26 mouse cellular contexts compared by ENCODE assay signal in the genomic region with DNA sequence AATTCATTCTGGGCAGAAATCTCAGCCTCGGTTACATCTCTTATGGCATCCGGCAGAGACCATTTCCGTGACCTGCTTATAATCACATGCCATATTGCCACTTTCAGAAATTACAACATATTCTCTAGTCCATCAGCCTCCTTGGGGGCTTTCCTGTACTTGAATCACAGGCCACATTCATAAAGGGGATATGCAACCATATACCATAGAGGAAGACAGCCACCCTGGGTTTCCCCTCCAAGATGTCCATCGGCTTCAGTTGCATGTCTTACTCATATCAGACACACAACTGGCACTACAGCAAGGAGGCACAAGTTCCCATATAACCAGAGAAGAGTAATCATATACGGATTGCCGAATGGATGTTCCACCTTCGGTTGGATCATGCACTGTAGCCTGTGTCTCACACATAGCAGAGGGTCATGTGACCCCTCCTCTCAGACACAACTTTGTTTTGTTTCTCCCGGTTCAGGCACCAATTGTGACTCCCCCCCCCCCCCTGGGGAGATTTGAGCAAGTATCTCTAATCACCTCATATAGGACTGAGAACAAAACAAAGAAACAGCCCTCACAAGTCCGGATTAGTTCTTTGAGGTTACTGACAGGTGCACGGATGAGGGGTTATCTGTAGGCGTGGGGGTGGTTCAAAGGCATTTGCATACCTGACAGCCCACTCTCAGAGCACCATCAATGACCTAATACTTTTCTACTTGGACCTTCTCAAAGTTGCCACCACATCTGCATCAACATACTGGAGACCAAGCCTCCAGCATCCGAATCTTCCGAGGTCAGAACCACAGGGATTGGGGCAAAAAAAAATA. TPM values are rescaled to one million over a fixed set of nuclear protein-coding genes. Genes with fewer than 3 reads are reported as not detected.
DNase-seq lines count a peak whose midpoint lies in the region; ATAC-seq lines count a peak whose summit lies in the region.
"Had no signal": no experiment of that assay in that cellular context is flagged by ENCODE, and none has a peak within 500 bp of the region (broad histone marks: within the 10 kb centered on the region; RNA-seq: fewer than 3 reads in every experiment).

No protein-coding gene starts in this region.

- H3K27me3 ChIP-seq in midbrain, embryonic 15.5 days (replicated peaks): no peaks in the 10 kb centered on the region
- H3K27me3 ChIP-seq in forebrain, embryonic 10.5 days (ENCODE audit: poor library complexity, severe bottlenecking): no peaks in the 10 kb centered on the region
- no peaks in the 10 kb centered on the region for H3K27me3 ChIP-seq in hindbrain, embryonic 10.5 days (ENCODE audit: insufficient read depth, poor library complexity, severe bottlenecking)
- H3K27me3 ChIP-seq: embryonic facial prominence, embryonic 12.5 days; forebrain, embryonic 15.5 days; hindbrain, embryonic 15.5 days; limb, embryonic 12.5 days; liver, embryonic 12.5 days; midbrain, embryonic 12.5 days had no signal

- no peak for ATAC-seq in midbrain, embryonic 15.5 days (replicated peaks)
- ATAC-seq: forebrain, embryonic 15.5 days; liver, embryonic 12.5 days; Patski had no signal

- no peak overlapping the region for H3K4me2 ChIP-seq in midbrain, embryonic 15.5 days
- H3K4me2 ChIP-seq: embryonic facial prominence, embryonic 12.5 days; forebrain, embryonic 15.5 days; heart, embryonic 11.5 days; hindbrain, embryonic 15.5 days; limb, embryonic 12.5 days; liver, embryonic 12.5 days; lung, embryonic 14.5 days; midbrain, embryonic 12.5 days had no signal

- H3K9me3 ChIP-seq in midbrain, embryonic 15.5 days: no peaks in the 10 kb centered on the region; the same call in 1 of the 2 replicates
- H3K9me3 ChIP-seq in forebrain, embryonic 10.5 days: no peaks in the 10 kb centered on the region; the same call in 1 of the 2 replicates
- H3K9me3 ChIP-seq in hindbrain, embryonic 10.5 days: 0 out of 2 replicates have a peak, but pooled peaks cover 5% of the 10 kb centered on the region
- H3K9me3 ChIP-seq: embryonic facial prominence, embryonic 12.5 days; forebrain, embryonic 15.5 days; hindbrain, embryonic 15.5 days; liver, embryonic 12.5 days had no signal

- H3K4me1 ChIP-seq in midbrain, embryonic 15.5 days: no peaks in the 10 kb centered on the region
- H3K4me1 ChIP-seq in forebrain, embryonic 10.5 days: no peaks in the 10 kb centered on the region
- H3K4me1 ChIP-seq in hindbrain, embryonic 10.5 days (replicated peaks): no peaks in the 10 kb centered on the region
- H3K4me1 ChIP-seq: embryonic facial prominence, embryonic 12.5 days; forebrain, embryonic 15.5 days; hindbrain, embryonic 15.5 days; limb, embryonic 12.5 days; liver, embryonic 12.5 days; midbrain, embryonic 12.5 days had no signal

- no peak overlapping the region for H3K4me3 ChIP-seq in midbrain, embryonic 15.5 days
- H3K4me3 ChIP-seq in forebrain, embryonic 10.5 days: no peak overlapping the region
- no peak overlapping the region for H3K4me3 ChIP-seq in hindbrain, embryonic 10.5 days
- H3K4me3 ChIP-seq: embryonic facial prominence, embryonic 12.5 days; erythroblast, embryonic 14.5 days; forebrain, embryonic 15.5 days; hindbrain, embryonic 15.5 days; limb, embryonic 12.5 days; liver, embryonic 12.5 days; midbrain, embryonic 12.5 days had no signal

- no peaks in the 10 kb centered on the region for H3K36me3 ChIP-seq in midbrain, embryonic 15.5 days (replicated peaks)
- H3K36me3 ChIP-seq in forebrain, embryonic 10.5 days (replicated peaks): no peaks in the 10 kb centered on the region
- H3K36me3 ChIP-seq in hindbrain, embryonic 10.5 days: no peaks in the 10 kb centered on the region
- H3K36me3 ChIP-seq: embryonic facial prominence, embryonic 12.5 days; forebrain, embryonic 15.5 days; hindbrain, embryonic 15.5 days; limb, embryonic 12.5 days; liver, embryonic 12.5 days; midbrain, embryonic 12.5 days had no signal

- peak; percentile 23 for DNase-seq in lung, postnatal 25 days (ENCODE audit: low spot score)
- DNase-seq in lung, postnatal 10 days: no peak
- DNase-seq in CD4-positive helper T cell, adult 2 months (ENCODE audit: low read depth, low spot score): peak; percentile 63
- DNase-seq in induced T-regulatory cell, adult 2 months (ENCODE audit: low read depth): peak; percentile 79
- DNase-seq in thymus, postnatal 25 days: peak; percentile 50
- no peak for DNase-seq in forebrain, embryonic 10.5 days (ENCODE audit: extremely low spot score, low spot score)
- DNase-seq in hindbrain, embryonic 10.5 days (ENCODE audit: low spot score): no peak
- DNase-seq: adrenal gland, postnatal 14 days; cerebellum, adult 11 months; cerebellum, postnatal 10 days; gastrocnemius, postnatal 25 days; kidney, adult 11 months; lung, embryonic 14.5 days had no signal

- WGBS in midbrain, embryonic 15.5 days: 73% methylated on average over 13 of the region's 13 CpGs
- WGBS in forebrain, embryonic 10.5 days: 82% methylated on average over 13 of the region's 13 CpGs
- 85% methylated on average over 13 of the region's 13 CpGs for WGBS in hindbrain, embryonic 10.5 days

- H3K27ac ChIP-seq in midbrain, embryonic 15.5 days: no peak overlapping the region
- H3K27ac ChIP-seq in forebrain, embryonic 10.5 days: no peak overlapping the region
- H3K27ac ChIP-seq in hindbrain, embryonic 10.5 days: no peak overlapping the region
- H3K27ac ChIP-seq: embryonic facial prominence, embryonic 12.5 days; forebrain, embryonic 15.5 days; hindbrain, embryonic 15.5 days; kidney, postnatal 0 days; limb, embryonic 12.5 days; liver, embryonic 12.5 days; midbrain, embryonic 12.5 days had no signal

- H3K9ac ChIP-seq in midbrain, embryonic 15.5 days: no peak overlapping the region
- H3K9ac ChIP-seq: embryonic facial prominence, embryonic 12.5 days; forebrain, embryonic 15.5 days; hindbrain, embryonic 15.5 days; limb, embryonic 12.5 days; liver, embryonic 12.5 days; lung, embryonic 14.5 days; midbrain, embryonic 12.5 days had no signal

RNA-seq across cellular contexts. Expression of a gene that starts 1.5 kb away (rescaled TPM):
- polyA plus RNA-seq in midbrain, embryonic 15.5 days (2015; fragmentation: Nextera tagmentation; extraction: Ambion mirVana): 0.36 TPM in 1 of 2 replicates, not detected in the other
- 0.11 and 0.15 TPM in 2 replicates for polyA plus RNA-seq in forebrain, embryonic 10.5 days (2016; fragmentation: Nextera tagmentation; extraction: Ambion mirVana)
- polyA plus RNA-seq in hindbrain, embryonic 10.5 days (2016; fragmentation: Nextera tagmentation; extraction: Ambion mirVana): 0.06 TPM in 1 of 2 replicates, not detected in the other
- polyA plus RNA-seq: forebrain, embryonic 15.5 days; heart, embryonic 11.5 days; limb, embryonic 12.5 days; midbrain, embryonic 12.5 days; neural tube, embryonic 14.5 days; Patski; testis, adult 2 months had no signal

RNA-seq across cellular contexts. Expression of a gene that starts 20.4 kb away (rescaled TPM):
- polyA plus RNA-seq in midbrain, embryonic 15.5 days (2015; fragmentation: Nextera tagmentation; extraction: Ambion mirVana): not detected in 2 replicates
- not detected in 2 replicates for polyA plus RNA-seq in forebrain, embryonic 10.5 days (2016; fragmentation: Nextera tagmentation; extraction: Ambion mirVana)
- not detected in 2 replicates for polyA plus RNA-seq in hindbrain, embryonic 10.5 days (2016; fragmentation: Nextera tagmentation; extraction: Ambion mirVana)
- polyA plus RNA-seq: embryonic facial prominence, embryonic 12.5 days; erythroblast, embryonic 14.5 days; forebrain, embryonic 15.5 days; heart, embryonic 11.5 days; hindbrain, embryonic 15.5 days; kidney, postnatal 0 days; limb, embryonic 12.5 days; liver, embryonic 12.5 days; lung, embryonic 14.5 days; neural tube, embryonic 14.5 days; Patski had no signal

Comparison
In these comparisons a context has a peak if more than half of its experiments do, and no peak if none do; other contexts are left out.
1. DNase-seq: peak in lung, postnatal 25 days (single experiment), CD4-positive helper T cell, adult 2 months (single experiment), induced T-regulatory cell, adult 2 months (single experiment) and thymus, postnatal 25 days (single experiment); none in lung, postnatal 10 days (single experiment), forebrain, embryonic 10.5 days (single experiment) and hindbrain, embryonic 10.5 days (single experiment).